Mouse (Mus musculus): Measurements from ENCODE around the gene Gm21954. TPM values are rescaled to one million over a fixed set of nuclear protein-coding genes. Genes with fewer than 3 reads are reported as not detected.

Gene Gm21954
- total RNA-seq, 2 experiments from 2014 or later = not detected

- DNase-seq = no peak
Measured at GRCm38 (mm10) chr3:55418845-55419244, 53.2 kb downstream of the Gm21954 start.

GRCm38 (mm10) chr3:55415527-55415950 is 56.5 kb downstream of the Gm21954 start:
- DNase-seq = no peak

Other genes starting within 250 kb of the Gm21954 start
- gene Dclk1, start 229.8 kb downstream of the Gm21954 start, total RNA-seq (2021) = 1 to 10 TPM; 6.3 to 9.1 TPM

All from gastrocnemius, postnatal 25 days (tissue).